Mouse (Mus musculus) limb, embryonic 13.5 days (tissue): Measurements from ENCODE around the gene Olfr873. TPM values are rescaled to one million over a fixed set of nuclear protein-coding genes. Genes with fewer than 3 reads are reported as not detected.
"Not testable (repeated sequence)": the region's sequence is repeated elsewhere in the genome, so short reads cannot be mapped to it uniquely, and the experiment has no call there.

Source experiments
- ATAC-seq: fragments of 200-750 bp; cut with Nextera tagmentation; 2 replicates; pipeline ENCODE4 v1.8.0; 2017; ENCODE audit warnings: low read depth, moderate number of reproducible peaks, moderate TSS enrichment; ENCODE audit not compliant: low FRiP score
- H3K27ac ChIP-seq: fragments of 300-500 bp; sonication (generic); 2 replicates; pipeline ENCODE4 v1.5.1; 2015; ENCODE audit warnings: inconsistent platforms, mild to moderate bottlenecking, moderate library complexity
- H3K27me3 ChIP-seq: fragments of 300-500 bp; sonication (generic); 2 replicates; pipeline ENCODE4 v1.6.1; 2015; ENCODE audit warnings: mild to moderate bottlenecking, inconsistent platforms
- H3K36me3 ChIP-seq: fragments of 300-500 bp; sonication (generic); 2 replicates; pipeline ENCODE4 v1.6.1; 2015; ENCODE audit warnings: inconsistent platforms, mild to moderate bottlenecking, moderate library complexity
- H3K4me1 ChIP-seq: fragments of 300-500 bp; sonication (generic); 2 replicates; pipeline ENCODE4 v1.6.1; 2015; ENCODE audit warnings: inconsistent platforms
- H3K4me2 ChIP-seq: fragments of 300-500 bp; sonication (generic); replicated peaks from 2 replicates; pipeline ENCODE4 v1.6.1; 2015; ENCODE audit warnings: inconsistent platforms, mild to moderate bottlenecking, moderate library complexity
- H3K4me3 ChIP-seq: fragments of 300-500 bp; sonication (generic); 2 replicates; pipeline ENCODE4 v1.5.1; 2015; ENCODE audit warnings: moderate library complexity, mild to moderate bottlenecking, inconsistent platforms
- H3K9ac ChIP-seq: fragments of 300-500 bp; sonication (generic); 2 replicates; pipeline ENCODE4 v1.6.1; 2015; ENCODE audit warnings: mild to moderate bottlenecking, inconsistent platforms
- H3K9me3 ChIP-seq: fragments of 300-500 bp; sonication (generic); 2 replicates; pipeline ENCODE4 v1.6.1; 2016; ENCODE audit warnings: inconsistent platforms
- WGBS: fragments of 180-500 bp; shearing (Covaris S2); methylation state at CpG from one replicate; pipeline ENCODE4 v1.1.7; 2015; 5-methylcytosine and 5-hydroxymethylcytosine counted together
- polyA plus RNA-seq: library from polyadenylated mRNA; unstranded; fragments of >200 nt; fragmentation: Nextera tagmentation; extraction: Ambion mirVana; gene quantifications from 2 replicates; pipeline ENCODE4 v1.2.1, GENCODE M21; 2015

Olfr873 gene
- not detected in 2 replicates for polyA plus RNA-seq

DNA sequence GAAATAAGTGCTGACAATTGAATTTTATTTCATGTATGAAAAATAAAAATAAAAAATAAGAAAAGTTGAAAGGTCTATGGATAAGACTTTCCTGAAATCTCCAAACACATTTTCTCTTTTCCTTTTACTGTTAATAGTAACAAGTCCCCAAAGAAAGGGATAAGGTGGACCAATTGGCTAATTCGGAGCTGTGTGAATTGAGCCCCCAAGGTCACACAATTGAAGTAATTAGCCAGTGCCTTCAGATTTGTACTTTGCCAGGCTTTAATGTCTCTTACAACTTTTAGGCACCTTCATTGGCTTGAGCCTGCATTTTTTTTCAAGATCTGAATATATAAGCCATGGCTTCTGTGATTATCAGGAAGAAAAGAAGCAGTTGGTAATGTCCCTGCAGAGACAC, at the start of gene Olfr873:
Gene Olfr873, plus strand, starts transcription at position 301 of the 400 bp plus-strand sequence.
- Histone ChIP-seq H3K27ac (no peak within 1 kb of the TSS), H3K9me3 (no peaks in the 10 kb centered on the region), H3K4me2 (no peak within 1 kb of the TSS), H3K4me1 (no peaks in the 10 kb centered on the region), H3K27me3 (no peaks in the 10 kb centered on the region), H3K9ac (no peak within 1 kb of the TSS), H3K4me3 (no peak within 1 kb of the TSS), H3K36me3 (no peaks in the 10 kb centered on the region)
- ATAC-seq, result no peak
- 81% methylated on average over 1 of the region's 1 CpGs for WGBS

DNA sequence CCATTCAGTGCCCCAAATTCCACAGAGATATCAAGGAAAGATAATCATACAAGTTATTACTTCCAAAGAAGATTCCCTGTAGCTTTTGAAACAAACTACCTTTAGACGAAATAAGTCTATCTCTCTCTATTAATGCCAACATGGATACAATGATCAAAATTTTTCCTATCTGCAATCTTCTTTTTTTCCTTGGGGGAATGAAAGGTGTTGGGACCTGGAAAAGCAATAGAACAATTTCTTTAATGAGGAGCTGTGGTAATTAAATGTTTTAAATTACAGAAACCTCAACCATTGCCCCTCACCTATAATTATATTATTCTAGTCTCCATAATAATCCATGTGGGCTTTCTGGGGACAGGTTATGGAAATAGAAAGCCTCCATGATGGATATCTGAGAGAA, 16.3 kb upstream of the Olfr873 start, which contains the start of gene Olfr39:
Gene Olfr39, plus strand, starts transcription at position 301 of the 400 bp plus-strand sequence.
- H3K4me2 ChIP-seq, result no peak within 1 kb of the TSS
- H3K9ac ChIP-seq, result no peak within 1 kb of the TSS
- no peak within 1 kb of the TSS for H3K27ac ChIP-seq
- H3K9me3 ChIP-seq, result no peaks in the 10 kb centered on the region
- WGBS, result 78% methylated on average over 1 of the region's 1 CpGs
- no peak for ATAC-seq
- H3K4me1 ChIP-seq, result no peaks in the 10 kb centered on the region
- no peaks in the 10 kb centered on the region for H3K27me3 ChIP-seq
- H3K4me3 ChIP-seq, result no peak within 1 kb of the TSS
- H3K36me3 ChIP-seq, result no peaks in the 10 kb centered on the region

DNA sequence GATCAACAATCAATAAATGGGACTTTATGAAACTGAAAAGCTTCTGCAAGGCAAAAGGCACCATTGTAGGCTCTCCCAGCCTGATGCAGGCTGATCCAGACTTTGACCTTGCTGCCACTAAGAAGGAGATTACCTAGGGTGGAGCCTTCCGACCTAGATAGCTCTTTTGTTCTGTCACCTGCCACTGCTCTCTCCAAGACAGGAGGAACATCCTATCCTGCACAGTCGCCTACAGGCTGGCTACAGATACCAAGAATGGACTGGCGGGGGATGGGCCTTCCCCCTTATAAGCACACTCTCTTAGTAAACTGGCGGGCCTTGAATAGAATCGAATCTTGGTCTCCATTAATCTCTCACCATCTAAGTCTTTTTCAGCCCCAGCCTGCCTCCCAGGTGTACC, 2.8 kb upstream of the Olfr873 start:
- not testable (repeated sequence) for H3K4me1 ChIP-seq, H3K9me3 ChIP-seq, H3K9ac ChIP-seq, H3K4me3 ChIP-seq, H3K27ac ChIP-seq, H3K36me3 ChIP-seq, H3K4me2 ChIP-seq, H3K27me3 ChIP-seq, ATAC-seq
- WGBS, result 85% methylated on average over 5 of the region's 5 CpGs

DNA sequence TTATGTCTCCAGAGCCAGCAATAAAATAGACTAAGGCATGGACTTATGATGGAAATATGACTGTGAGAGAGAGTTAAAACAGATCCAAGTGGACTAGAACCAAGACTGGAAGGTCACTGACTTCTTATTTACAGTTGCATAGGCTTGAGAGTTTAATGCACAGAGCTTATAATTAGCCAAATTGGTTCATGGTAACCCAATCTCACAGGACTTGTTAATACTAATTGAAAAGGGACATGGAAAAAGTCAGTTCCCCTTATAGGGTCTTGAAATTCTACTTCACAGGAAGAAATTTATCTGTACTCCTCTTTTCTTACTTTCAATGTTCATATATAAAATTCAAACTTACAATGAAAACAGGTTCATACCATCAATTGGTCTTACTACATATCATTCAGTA, 37.7 kb downstream of the Olfr873 start, which contains the start of gene Olfr18:
Gene Olfr18, minus strand, starts transcription at position 101 of the 400 bp plus-strand sequence.
- no peak within 1 kb of the TSS for H3K4me2 ChIP-seq
- no peaks in the 10 kb centered on the region for H3K36me3 ChIP-seq
- no peaks in the 10 kb centered on the region for H3K27me3 ChIP-seq
- H3K9me3 ChIP-seq, result no peaks in the 10 kb centered on the region
- no peak within 1 kb of the TSS for H3K27ac ChIP-seq
- no peaks in the 10 kb centered on the region for H3K4me1 ChIP-seq
- H3K9ac ChIP-seq, result no peak within 1 kb of the TSS
- no peak for ATAC-seq
- no peak within 1 kb of the TSS for H3K4me3 ChIP-seq

DNA sequence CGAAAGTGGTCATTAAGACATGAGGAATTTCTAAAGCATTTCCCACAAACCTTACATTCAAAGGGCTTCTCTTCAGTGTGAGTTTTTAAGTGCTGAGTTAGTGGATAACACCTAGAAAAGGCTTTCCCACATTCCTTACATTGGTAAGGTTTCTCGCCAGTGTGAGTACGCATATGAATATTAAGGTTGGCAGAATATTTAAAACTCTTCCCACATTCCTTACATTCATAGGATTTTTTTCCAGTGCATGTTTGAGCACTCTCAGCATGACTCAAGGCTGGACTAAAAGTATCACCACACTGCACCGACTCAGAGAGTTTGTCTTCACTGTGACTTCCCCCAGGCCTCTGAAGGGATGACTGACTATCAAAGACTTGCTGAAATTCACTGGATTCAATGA, 50.2 kb downstream of the Olfr873 start:
- Histone ChIP-seq H3K9me3 (peaks cover 7% of the 10 kb centered on the region; the same call in 1 of the 2 replicates), H3K4me1 (no peaks in the 10 kb centered on the region), H3K27me3 (no peaks in the 10 kb centered on the region), H3K27ac (no peak overlapping the region), H3K36me3 (peaks cover 44% of the 10 kb centered on the region), H3K9ac (no peak overlapping the region), H3K4me2 (no peak overlapping the region), H3K4me3 (no peak overlapping the region)
- ATAC-seq, result no peak
- WGBS, result 87% methylated on average over 4 of the region's 4 CpGs

Other genes starting within 250 kb of the Olfr873 start
- gene Olfr867, start 241.0 kb upstream of the Olfr873 start, polyA plus RNA-seq, result not detected in 2 replicates
- gene Olfr868, start 199.9 kb upstream of the Olfr873 start, polyA plus RNA-seq, result not detected in 2 replicates
- not detected in 2 replicates for gene Olfr869, start 169.5 kb upstream of the Olfr873 start, polyA plus RNA-seq
- not detected in 2 replicates for gene Olfr870, start 124.5 kb upstream of the Olfr873 start, polyA plus RNA-seq
- not detected in 2 replicates for gene Olfr871, start 86.3 kb upstream of the Olfr873 start, polyA plus RNA-seq
- gene Olfr872, start 61.4 kb upstream of the Olfr873 start, polyA plus RNA-seq, result not detected in 2 replicates
- gene Olfr39, start 16.2 kb upstream of the Olfr873 start, polyA plus RNA-seq, result not detected in 2 replicates
- gene Olfr18, start 37.6 kb downstream of the Olfr873 start, polyA plus RNA-seq, result 0.09 TPM in 1 of 2 replicates, not detected in the other
- 34.5 and 38.7 TPM in 2 replicates for gene Zfp560, start 86.6 kb downstream of the Olfr873 start, polyA plus RNA-seq
- gene Zfp26, start 161.6 kb downstream of the Olfr873 start, polyA plus RNA-seq, result 20.3 TPM in 2 replicates
- gene Zfp426, start 194.2 kb downstream of the Olfr873 start, polyA plus RNA-seq, result 18.6 and 23.3 TPM in 2 replicates
- 144 and 152 TPM in 2 replicates for gene Zfp266, start 222.9 kb downstream of the Olfr873 start, polyA plus RNA-seq